Mouse (Mus musculus): Measurements from ENCODE around the gene Nox4.

Gene Nox4

GRCm38 (mm10) chr7:87245856-87246579 is at the start of gene Nox4:
Gene Nox4 (plus strand): TSS chr7:87246096.
- DNase-seq (ENCODE audit: low read depth, low spot score) = no peak

- DNase-seq (ENCODE audit: low read depth, low spot score) = no peak
These were observed 41.1 kb upstream of the Nox4 start for GRCm38 (mm10) chr7:87204751-87205150.

GRCm38 (mm10) chr7:87221712-87222111 is 24.2 kb upstream of the Nox4 start:
- DNase-seq (ENCODE audit: low read depth, low spot score) = no peak

GRCm38 (mm10) chr7:87222751-87223150 is 23.1 kb upstream of the Nox4 start:
- DNase-seq (ENCODE audit: low read depth, low spot score) = no peak

- DNase-seq (ENCODE audit: low read depth, low spot score) = no peak
These were observed 20.3 kb upstream of the Nox4 start for GRCm38 (mm10) chr7:87225617-87226016.

GRCm38 (mm10) chr7:87227051-87227948 is 18.6 kb upstream of the Nox4 start:
- DNase-seq (ENCODE audit: low read depth, low spot score) = no peak

GRCm38 (mm10) chr7:87229502-87229901 is 16.4 kb upstream of the Nox4 start:
- no peak for DNase-seq (ENCODE audit: low read depth, low spot score)

- DNase-seq (ENCODE audit: low read depth, low spot score) = no peak
These were observed 4.8 kb upstream of the Nox4 start for GRCm38 (mm10) chr7:87241139-87241538.

- DNase-seq (ENCODE audit: low read depth, low spot score) = peak; percentile 80
These were observed 661 bp downstream of the Nox4 start for GRCm38 (mm10) chr7:87246580-87246934.

GRCm38 (mm10) chr7:87246940-87247339 is 1.0 kb downstream of the Nox4 start:
- no peak for DNase-seq (ENCODE audit: low read depth, low spot score)

- no peak for DNase-seq (ENCODE audit: low read depth, low spot score)
These were observed 2.0 kb downstream of the Nox4 start for GRCm38 (mm10) chr7:87247926-87248325.

- DNase-seq (ENCODE audit: low read depth, low spot score) = no peak
These were observed 6.2 kb downstream of the Nox4 start for GRCm38 (mm10) chr7:87252071-87252470.

GRCm38 (mm10) chr7:87277225-87277624 is 31.3 kb downstream of the Nox4 start:
- peak; percentile 34 for DNase-seq (ENCODE audit: low read depth, low spot score)

GRCm38 (mm10) chr7:87303726-87304315 is 57.9 kb downstream of the Nox4 start:
- DNase-seq (ENCODE audit: low read depth, low spot score) = no peak

GRCm38 (mm10) chr7:87321571-87321970 is 75.7 kb downstream of the Nox4 start:
- DNase-seq (ENCODE audit: low read depth, low spot score) = no peak

GRCm38 (mm10) chr7:87322085-87322484 is 76.2 kb downstream of the Nox4 start:
- DNase-seq (ENCODE audit: low read depth, low spot score) = no peak

- DNase-seq (ENCODE audit: low read depth, low spot score) = no peak
These were observed 85.1 kb downstream of the Nox4 start for GRCm38 (mm10) chr7:87330782-87331558.

- no peak for DNase-seq (ENCODE audit: low read depth, low spot score)
These were observed 99.7 kb downstream of the Nox4 start for GRCm38 (mm10) chr7:87345598-87345997.

- DNase-seq (ENCODE audit: low read depth, low spot score) = no peak
These were observed 106.9 kb downstream of the Nox4 start for GRCm38 (mm10) chr7:87352818-87353217.

GRCm38 (mm10) chr7:87367834-87368233 is 121.9 kb downstream of the Nox4 start:
- DNase-seq (ENCODE audit: low read depth, low spot score) = no peak

GRCm38 (mm10) chr7:87369131-87369530 is 123.2 kb downstream of the Nox4 start:
- no peak for DNase-seq (ENCODE audit: low read depth, low spot score)

- DNase-seq (ENCODE audit: low read depth, low spot score) = no peak
These were observed 124.9 kb downstream of the Nox4 start for GRCm38 (mm10) chr7:87370789-87371188.

Data from ZHBTc4 (cell line).